Mouse (Mus musculus): ENCODE measurements around the gene Ablim1.

- TF ChIP-seq EP300 (IDR thresholded peaks at IDR 0.05; ENCODE audit: insufficient read depth, low read depth, low read length) (no peak), CTCF (IDR thresholded peaks at IDR 0.05; ENCODE audit: low read depth, low read length) (no peak)
Observed at GRCm38 (mm10) chr19:57081536-57081935, 233.2 kb downstream of the Ablim1 start.
